Mouse (Mus musculus) liver, embryonic 14.5 days (tissue): Measurements from ENCODE around the gene Mrps23.

Source experiments
- CTCF ChIP-seq: IDR thresholded peaks from 2 replicates; pipeline ENCODE4 v1.5.1; 2016; ENCODE audit warnings: antibody characterized with exemption, low read depth, control low read depth
- EP300 ChIP-seq: IDR thresholded peaks from 2 replicates; pipeline ENCODE4 v1.6.1; 2016; ENCODE audit warnings: antibody characterized with exemption, low read depth

- TF ChIP-seq CTCF (no peak), EP300 (no peak)
Observed at GRCm38 (mm10) chr11:88245581-88246170, 41.5 kb downstream of the Mrps23 start.
